Mouse (Mus musculus) embryo, embryonic 10.5 days (tissue): ENCODE results near the gene Tnrc6b.

ENCODE experiments used
- DNase-seq: peaks from one replicate; pipeline ENCODE4 v3.0.0-alpha.2; 2015; ENCODE audit warnings: low spot score

The Tnrc6b gene

DNA sequence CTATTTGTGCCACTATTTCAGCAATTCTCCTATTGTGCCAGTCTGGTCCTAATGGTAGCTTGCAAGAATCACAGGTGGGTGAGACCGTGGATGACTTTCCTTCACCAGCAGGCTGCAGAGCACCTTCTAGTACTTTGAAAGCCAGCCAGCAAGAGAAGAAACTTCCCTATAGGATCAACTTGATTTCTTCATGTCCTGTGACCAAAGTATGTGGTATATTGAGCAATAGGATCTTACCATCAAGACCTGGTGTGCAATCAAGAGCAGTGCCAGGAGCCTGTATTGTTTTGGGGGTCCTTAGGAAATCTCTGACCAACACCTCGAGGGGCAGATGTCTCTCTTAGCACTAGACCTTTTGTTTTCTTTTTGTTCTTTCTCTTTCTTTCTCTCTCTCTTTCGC is 81.4 kb downstream of the Tnrc6b start:
- no peak for DNase-seq

GRCm38 (mm10) chr15:80795076-80795475 is 84.0 kb downstream of the Tnrc6b start:
- no peak for DNase-seq

- peak; percentile 72 for DNase-seq
These were observed 86.6 kb downstream of the Tnrc6b start for GRCm38 (mm10) chr15:80797757-80798156.

DNA sequence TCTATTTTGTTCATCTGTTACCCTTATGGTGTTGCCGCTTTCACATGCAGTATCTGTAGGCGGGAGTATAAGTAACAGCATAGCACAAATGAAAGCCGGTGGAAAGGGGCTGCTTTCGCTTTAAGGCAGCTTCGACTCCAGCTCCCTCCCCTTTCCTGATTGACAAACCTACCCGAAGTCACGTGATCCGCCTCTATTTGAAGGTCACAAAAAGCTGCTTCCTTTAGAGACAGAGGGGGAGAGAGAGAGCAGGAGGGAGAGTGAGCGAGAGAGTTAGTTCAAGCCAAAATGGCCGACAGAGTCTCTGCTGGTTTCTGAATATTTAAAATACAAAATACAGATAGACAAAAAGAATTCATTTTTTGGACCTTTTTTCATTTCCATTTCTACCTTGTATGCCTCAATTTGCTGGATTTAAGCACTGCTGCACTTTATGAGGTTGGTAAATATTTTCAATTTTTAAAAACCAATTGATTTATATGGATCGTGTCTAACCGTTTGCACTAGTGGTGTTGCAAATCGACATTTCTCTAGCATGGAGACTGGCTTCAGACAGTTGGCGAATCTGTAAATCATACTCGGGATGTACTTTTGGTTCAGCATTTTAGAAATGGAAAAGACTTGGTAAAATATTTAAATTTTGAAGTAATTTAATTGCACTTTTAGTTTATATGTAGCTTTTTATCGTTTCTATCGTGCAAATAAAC is 87.4 kb downstream of the Tnrc6b start:
- peak; percentile 99 for DNase-seq

DNA sequence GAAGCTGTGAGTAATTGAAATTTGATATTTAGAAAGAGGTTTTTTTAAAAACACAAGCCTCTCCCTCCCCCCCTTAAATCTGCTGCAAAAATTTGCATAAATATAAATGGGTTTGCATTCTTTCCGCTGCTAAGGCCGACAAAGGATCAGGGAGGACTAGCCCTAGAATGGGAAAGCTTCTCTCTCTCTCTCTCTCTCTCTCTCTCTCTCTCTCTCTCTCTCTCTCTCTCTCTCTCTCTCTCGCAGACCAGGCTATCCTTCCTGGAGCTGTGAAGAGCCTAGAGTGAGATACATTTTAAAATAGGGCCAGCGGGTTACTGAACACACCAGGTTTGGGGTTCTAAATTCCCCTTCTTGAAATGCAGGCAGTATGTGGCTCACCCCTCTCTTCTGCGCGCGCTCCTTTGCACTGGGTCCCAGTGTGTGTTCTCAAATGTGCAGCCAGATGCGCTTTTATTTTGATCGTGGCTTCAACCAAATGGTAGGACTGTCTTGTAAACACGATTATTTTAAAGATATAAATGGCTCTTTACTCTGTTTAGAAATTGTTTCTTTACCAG is 88.0 kb downstream of the Tnrc6b start:
- DNase-seq, result peak; percentile 81

GRCm38 (mm10) chr15:80799634-80800137 is 88.6 kb downstream of the Tnrc6b start:
- DNase-seq, result peak; percentile 86

GRCm38 (mm10) chr15:80800201-80800600 is 89.1 kb downstream of the Tnrc6b start:
- peak; percentile 31 for DNase-seq

- no peak for DNase-seq
These were observed 89.7 kb downstream of the Tnrc6b start for GRCm38 (mm10) chr15:80800765-80801164.

DNA sequence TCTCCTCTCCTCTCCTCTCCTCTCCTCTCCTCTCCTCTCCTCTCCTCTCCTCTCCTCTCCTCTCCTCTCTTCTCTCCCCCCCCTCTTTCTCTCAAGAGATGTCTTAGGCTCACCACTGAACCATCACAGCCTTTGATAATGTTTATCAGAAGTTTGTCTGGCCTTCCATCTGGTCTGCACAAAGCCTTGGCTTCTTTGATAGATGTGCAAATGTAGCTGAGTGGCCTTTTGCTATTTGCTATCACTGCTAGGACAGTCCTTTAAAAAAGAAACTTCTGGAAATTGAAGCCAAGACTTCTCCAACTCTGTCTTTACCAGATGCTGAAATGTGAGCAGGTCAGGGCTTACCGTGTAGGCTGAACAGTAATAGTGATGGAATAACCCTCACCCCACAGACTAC is 90.5 kb downstream of the Tnrc6b start:
- DNase-seq, result no peak

DNA sequence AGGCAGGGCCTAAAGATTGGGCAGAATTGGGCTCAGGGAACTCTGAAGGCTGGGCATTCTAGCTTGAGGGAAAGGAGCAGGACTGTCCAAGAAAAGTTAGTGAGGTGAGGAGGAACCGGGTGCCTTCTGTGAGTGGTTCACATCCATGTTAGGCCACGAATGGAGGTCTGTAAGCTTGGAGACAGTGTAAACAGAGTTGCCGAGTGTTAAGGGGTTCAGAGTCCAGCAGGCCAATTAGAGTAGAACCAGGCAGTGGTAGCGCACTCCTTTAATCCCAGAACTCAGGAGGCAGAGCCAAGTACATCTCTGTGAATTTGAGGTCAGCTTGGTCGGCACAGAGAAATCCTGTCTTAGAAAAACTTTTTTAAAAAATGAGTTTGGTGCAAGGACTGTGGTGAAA is 96.0 kb downstream of the Tnrc6b start:
- no peak for DNase-seq

GRCm38 (mm10) chr15:80810226-80810625 is 99.1 kb downstream of the Tnrc6b start:
- no peak for DNase-seq

DNA sequence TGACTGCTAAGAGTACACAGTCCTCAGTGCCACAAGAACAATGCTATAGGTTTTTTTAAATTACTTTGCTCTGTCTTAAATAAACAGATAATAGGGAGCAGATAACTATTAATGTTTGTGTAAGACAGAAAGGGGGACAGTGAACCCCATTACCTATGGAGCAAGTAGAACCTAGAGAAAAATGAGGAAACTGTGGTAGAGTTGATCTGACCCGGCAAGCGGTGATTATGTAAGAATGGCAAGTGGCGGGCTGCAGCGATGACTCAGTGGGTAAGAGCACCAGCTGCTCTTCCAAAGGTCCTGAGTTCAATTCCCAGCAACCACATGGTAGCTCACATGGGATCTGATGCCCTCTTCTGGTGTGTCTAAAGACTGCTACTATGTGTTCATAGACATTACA is 101.7 kb downstream of the Tnrc6b start:
- DNase-seq, result no peak

DNA sequence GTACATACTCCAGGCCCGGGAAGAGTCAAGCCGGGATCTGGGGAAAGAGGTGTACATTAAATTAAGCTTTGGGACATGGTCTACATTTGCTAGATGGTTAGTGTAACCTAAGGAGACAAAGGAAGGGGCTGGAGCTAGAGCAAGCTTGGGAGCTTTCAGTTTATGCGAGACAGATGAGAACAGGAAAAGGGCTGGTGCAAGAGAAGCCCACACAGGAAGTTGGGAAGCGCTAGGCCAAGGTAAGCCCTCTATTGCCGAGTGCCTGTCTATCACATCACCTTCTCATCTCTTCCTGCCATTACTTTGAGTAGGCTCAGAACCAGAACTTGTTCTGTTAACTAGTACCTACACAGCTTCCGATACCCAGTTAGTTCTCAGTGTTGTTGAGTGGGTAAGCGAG is 103.7 kb downstream of the Tnrc6b start:
- no peak for DNase-seq

DNA sequence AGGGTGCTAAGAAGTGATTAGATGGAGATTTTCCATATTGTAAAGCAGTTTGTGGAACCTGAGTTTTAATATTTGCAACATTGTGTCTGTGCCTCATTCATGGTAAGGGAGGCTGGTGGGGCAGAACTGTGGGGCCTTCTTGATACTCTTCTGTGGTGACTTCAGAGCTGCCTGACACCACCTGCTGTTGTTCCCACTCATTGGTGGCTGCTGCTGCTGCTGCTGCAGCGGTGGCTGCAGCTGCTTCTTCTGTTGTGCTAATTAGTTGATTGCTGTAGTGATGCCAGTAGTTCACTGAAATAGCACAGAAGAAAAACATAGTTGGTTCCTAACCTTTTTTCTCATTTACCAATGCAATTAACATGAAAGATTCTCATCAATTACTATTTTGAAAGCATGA is 111.2 kb downstream of the Tnrc6b start:
- no peak for DNase-seq

- no peak for DNase-seq
These were observed 120.1 kb downstream of the Tnrc6b start for GRCm38 (mm10) chr15:80831170-80831569.

- no peak for DNase-seq
These were observed 121.7 kb downstream of the Tnrc6b start for GRCm38 (mm10) chr15:80832808-80833207.

GRCm38 (mm10) chr15:80836246-80836645 is 125.1 kb downstream of the Tnrc6b start:
- DNase-seq, result no peak

DNA sequence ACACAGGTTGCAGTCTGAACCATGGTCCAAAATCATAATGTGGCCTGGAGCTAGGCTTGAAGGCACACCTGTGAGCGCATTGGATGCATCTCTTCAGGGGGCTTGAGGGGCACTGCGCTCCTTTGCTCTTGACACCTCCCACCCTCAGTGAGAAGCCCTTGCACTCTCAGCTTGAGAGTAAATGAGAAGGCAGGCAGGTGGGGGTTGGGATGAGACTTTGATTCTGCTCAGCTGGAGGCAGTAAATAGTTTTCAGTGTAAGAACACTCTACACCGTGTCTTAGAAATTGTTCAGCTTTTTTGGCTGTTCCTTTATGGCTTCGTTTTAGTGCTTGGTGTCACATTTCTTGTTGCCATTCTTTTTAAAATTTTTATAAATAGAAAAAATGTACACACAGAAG is 127.7 kb downstream of the Tnrc6b start:
- DNase-seq, result no peak

DNA sequence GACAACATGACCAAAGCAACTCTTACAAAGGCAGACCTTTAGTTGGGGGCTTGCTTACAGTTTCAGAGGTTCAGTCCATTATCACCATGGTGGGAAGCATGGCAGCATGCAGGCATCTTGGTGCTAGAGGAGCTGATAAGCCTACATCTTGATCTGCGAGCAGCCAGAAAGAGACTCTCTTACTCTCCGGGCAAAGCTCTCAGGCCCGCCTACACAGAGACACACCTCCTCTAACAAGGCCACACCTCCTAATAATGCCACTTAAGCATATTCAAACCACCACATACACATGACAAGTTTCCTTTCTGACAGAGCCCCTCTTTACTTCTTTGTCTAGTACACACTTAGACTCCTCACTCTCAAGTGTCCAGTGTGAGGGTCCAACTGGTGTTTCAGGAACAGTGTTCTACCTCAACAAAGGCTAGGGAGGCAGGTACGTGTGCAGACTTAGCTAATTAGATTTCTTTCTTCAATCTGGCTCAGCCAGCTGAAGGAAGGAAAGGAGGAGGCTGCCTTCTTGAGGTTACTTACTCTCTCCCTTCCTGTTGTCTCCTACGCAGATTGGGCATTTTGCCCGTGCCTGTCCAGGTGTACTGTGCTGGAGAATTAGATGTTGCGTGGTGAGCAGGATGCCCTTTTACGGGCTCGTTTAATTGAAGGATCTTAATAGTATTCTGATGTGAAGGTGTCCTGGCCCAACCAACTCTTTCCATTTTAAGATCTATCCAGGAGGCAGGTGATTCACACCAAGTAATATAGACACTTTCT is 128.7 kb downstream of the Tnrc6b start:
- DNase-seq, result no peak

DNA sequence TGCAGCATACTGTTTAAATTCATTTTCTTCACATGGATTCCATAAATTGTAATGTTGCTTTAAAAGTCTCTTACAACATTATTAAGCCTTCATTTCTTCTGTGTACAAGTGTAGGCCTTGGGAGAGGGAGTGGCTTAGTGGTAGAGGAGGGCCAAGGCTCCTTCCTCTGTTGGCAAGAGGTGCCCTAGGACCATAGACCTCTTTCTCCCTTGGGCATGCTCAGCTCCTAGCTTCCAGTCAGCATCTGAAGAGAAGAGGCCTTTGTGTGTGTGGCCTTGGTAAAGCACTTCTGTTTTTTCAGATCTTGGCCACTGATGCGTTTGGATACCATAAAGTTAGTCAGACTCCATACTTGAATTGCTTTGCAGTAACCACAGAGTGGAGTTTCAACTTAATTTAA is 133.1 kb downstream of the Tnrc6b start:
- DNase-seq, result no peak

- DNase-seq, result no peak
These were observed 133.8 kb downstream of the Tnrc6b start for GRCm38 (mm10) chr15:80844926-80845325.

DNA sequence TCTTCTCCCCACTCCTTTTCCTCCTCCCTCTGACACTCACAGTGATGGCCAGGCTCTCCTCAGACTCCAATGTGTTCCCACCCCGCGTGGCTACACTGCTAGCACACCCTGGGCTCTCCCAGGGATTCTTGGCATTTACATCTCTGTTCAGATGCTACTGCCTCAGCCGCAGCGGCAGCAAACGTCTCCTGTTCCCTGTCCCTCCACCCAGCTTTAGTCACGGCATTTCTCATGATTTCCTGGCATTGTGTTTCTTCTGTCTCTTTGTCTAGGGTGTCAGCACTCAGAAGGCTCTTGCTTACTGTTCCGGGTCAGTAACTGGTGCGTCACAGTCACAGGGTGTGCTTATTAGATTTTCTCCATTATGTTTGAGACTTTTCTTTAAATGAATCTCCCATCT is 138.9 kb downstream of the Tnrc6b start:
- DNase-seq, result peak; percentile 30
